Mouse (Mus musculus) erythroblast, adult 5-6 weeks (primary cell): ENCODE measurements around the gene Gm7173. TPM values are rescaled to one million over a fixed set of nuclear protein-coding genes. Genes with fewer than 3 reads are reported as not detected.

Experiments
- ATAC-seq: replicated peaks from 2 replicates; pipeline ENCODE4 v1.8.0; 2016; ENCODE audit warnings: moderate number of reproducible peaks, mild to moderate bottlenecking, moderate TSS enrichment, inconsistent platforms; ENCODE audit not compliant: poor library complexity, low FRiP score, severe bottlenecking
- total RNA-seq, 2 experiments: library from RNA; stranded (forward) in 1 of 2; stranded (reverse) in 1 of 2; fragments of 150-400 nt in 1 of 2; fragments of 200-764, 138-1000 nt in 1 of 2; gene quantifications; 2 replicates each; pipeline versions ENCODE4 v1.2.3 to v1.2.4; 2015 to 2017; ENCODE audit warnings: low replicate concordance in 2 of 2

Gm7173 gene
- total RNA-seq (2015; ENCODE audit: low replicate concordance): not detected in 2 replicates
- total RNA-seq (2017; ENCODE audit: low replicate concordance): not detected in 2 replicates

GRCm38 (mm10) chrX:79516977-79517645 lies at the start of gene Gm7173:
Gene Gm7173, minus strand, starts transcription at chrX:79517285.
- no peak for ATAC-seq

GRCm38 (mm10) chrX:79517646-79518016 lies 546 bp upstream of the Gm7173 start:
- no peak for ATAC-seq

- no peak for ATAC-seq
Observed at GRCm38 (mm10) chrX:79316790-79317189, 200.3 kb downstream of the Gm7173 start.

Other genes with a start within 250 kb of the Gm7173 start
- 166 and 175 TPM in 2 replicates for gene Mageb16, start 154.2 kb upstream of the Gm7173 start, total RNA-seq (2015; ENCODE audit: low replicate concordance)
- gene Mageb16, start 154.2 kb upstream of the Gm7173 start, total RNA-seq (2017; ENCODE audit: low replicate concordance): 318 and 428 TPM in 2 replicates